Mouse (Mus musculus): ENCODE measurements at regions not wholly inside any gene's neighbourhood (a gene's known extent, or its start where the extent isn't known, plus 50 kb on each side); places are given as distances from the start of the nearest gene placed in this dataset.
A peak's percentile ranks its signal among the peaks of the same experiment; 100 is the strongest.

DNA sequence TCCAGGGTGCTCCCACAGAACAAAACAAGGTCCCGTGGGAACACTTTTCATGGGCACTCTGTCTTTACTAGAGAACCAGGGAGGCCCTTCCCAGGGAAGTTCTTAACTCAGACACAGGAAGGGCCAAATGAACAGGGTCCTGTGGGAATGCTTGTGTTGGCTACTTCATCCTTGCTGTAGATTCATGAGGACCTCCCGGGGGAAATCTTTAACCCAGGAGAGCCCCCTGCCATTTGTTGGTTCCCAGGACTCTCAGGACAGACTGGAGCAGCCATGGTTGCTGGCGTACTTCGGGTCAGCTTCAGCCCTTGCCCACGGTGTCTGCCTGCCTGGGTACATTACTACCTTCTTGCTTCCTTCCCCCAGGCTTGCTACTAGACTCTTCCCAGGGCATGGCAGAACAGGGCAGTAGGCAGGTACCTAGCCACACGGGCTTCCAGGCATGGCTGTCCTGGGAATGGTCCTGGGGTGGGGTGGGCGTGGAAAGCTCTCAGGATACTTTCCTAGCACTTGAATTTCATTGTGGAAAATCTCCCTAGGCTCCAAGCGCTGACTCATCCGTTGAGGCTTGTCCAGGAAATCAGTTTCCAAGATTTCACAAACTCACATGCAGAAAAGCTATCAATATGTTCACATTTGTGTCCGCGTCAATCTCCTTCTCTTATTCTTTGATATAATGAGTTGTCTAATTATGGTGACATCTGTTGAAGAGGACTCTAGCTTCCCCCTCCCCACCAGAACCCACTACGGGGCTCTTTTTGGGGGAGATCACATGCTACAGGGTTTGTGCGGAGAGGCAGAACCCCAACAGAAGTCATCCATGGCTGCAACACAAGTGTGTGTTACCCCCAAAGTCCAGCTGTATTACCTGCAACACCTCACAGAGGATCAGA lies 148.6 kb downstream of the Sec61b start:
- no peak for DNase-seq (ENCODE audit: low read depth, low spot score)

DNA sequence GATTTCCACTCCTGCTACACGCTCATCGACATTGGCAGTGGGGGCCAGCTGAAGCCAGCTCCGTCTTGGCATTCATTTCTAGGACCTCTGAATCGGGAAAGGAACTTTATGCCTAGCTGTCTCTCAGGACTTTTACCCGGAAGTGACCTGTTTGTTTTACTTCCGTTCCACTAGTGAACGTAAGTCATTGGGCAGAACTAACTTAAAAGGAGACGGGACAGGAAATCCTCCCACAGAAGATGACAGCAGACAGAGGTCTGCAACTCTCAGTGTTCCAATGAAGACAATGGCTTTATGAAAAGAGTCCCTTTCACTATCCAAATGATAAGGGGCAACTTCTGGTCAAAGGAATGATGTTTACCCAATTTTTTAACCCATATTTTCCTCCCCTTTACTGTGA lies 155.5 kb downstream of the Sec61b start:
- DNase-seq (ENCODE audit: low read depth, low spot score), result peak; percentile 27

DNA sequence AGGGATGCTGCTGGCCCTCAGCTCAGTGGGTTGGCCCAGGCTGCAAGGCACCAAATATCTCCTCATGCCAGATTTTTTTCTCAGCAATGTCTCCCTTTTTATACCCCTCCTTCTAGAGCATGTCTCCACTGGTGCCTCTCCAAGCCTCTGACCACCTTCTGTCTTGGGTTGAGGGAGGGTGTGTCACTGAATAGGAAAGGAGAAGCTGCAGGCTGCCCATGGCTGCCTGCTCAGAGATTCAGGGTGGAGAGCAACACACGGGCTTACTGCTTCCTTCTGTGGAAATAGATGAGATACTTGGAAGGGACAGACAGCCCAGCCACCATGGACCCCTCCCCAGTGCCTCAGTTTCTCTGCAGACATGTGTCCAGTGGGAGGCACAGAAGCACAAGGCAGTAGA lies 156.0 kb downstream of the Sec61b start:
- no peak for DNase-seq (ENCODE audit: low read depth, low spot score)

DNA sequence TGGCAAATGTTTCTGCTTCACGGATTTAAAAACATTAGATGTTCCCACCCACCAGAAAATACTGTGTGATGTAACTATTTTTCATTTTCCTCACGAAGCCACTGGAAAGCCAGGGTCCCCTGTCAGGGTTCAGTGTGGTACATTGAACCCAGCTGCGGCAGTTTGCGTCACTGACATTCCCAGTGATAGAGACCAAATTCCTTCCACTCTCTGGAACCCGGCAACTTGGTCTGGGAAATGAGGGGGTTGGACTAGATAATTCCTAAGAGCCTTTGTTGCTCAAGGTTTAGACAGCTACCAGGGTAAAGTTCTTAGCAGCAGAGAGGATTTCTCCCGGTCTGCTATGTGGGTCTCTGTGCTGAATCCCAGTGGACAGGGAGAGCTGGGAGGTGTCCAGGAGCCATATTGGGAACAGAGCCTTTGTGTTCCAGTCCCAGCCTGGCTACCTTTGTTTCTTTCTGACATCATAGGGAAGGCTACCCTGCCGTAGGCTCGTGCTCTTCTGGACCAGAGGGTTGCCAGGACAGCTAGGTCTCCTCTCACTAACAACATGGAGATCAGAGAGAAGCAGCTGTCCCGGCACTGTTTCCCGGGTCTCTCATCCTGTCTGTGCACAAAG lies 164.5 kb downstream of the Sec61b start:
- no peak for DNase-seq (ENCODE audit: low read depth, low spot score)

DNA sequence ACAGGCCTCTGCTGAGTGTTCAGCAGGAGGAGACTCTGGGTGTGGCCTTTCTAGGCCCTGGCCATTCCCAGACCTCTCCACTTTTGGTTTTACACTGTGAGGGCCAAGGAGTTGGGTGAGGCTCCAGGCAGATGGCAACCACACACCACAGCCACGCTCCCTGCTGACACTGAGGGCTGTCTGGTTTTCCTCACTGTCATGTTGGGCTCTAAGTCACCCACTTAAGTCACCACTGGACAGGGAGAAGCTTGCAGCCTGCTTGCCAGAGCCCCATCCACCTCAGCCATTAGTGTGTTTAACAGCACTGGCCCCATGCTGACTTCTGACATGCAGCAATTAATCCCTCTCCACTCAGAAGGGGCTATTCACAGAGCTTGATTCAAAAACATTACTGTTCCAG lies 170.6 kb downstream of the Sec61b start:
- DNase-seq (ENCODE audit: low read depth, low spot score), result no peak

DNA sequence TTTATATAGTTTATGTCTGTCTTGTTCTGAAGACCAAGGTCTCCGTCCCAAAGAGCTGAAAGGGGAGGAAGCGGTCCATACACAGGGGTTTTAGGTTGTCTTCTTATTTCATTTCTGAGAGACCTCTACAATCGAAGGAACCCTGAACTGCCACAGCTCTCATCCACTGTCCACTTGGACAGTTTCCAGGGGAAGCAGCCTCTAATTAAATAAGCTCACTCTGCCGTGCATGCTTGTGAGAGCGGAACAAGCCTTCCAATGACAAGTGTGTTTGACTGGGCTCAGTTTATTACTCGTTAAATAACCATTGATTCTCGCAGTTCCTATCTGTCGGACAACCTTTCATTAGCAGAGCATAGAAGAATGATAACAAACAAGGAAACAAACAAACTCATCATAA lies 174.2 kb downstream of the Sec61b start:
- no peak for DNase-seq (ENCODE audit: low read depth, low spot score)

- no peak for DNase-seq (ENCODE audit: low read depth, low spot score)
These were observed 175.5 kb downstream of the Sec61b start for GRCm38 (mm10) chr4:47649951-47650350.

DNA sequence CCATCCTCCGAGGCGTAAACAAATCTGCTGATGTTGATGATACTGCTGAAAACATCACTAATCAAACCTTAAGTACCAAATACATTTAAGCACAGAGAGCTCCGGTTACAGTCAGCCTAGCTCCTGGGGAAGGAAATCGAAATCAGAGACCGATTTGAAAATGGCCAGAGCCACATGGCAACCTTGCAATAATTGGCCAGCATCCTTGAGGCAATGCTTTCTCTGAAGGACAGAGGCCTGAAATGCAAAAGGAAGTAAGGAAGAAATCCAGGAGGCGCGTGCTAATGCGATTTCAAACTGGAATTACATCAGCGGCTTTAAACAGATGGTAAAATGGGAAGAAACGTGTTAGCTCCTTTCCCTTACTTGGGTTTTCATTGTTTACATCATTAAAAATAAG lies 177.1 kb downstream of the Sec61b start:
- DNase-seq (ENCODE audit: low read depth, low spot score), result no peak

DNA sequence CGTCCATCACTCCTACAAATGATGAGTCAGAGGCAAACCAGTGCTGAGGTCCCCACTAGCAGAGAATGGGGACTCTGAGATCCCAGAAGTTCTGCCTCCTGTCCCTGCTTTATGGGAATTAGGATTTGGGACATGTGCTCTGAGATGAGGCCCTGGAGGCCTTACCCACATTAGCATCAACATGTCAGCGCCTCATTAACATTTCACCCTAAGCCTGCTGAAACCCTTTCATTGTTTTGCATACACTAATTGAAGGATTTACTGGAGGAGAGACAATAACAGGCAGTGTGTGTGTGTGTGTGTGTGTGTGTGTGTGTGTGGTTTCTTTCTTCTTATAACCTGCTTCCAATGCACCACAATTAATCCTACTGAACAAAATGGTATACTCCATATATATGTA lies 178.7 kb downstream of the Sec61b start:
- no peak for DNase-seq (ENCODE audit: low read depth, low spot score)

GRCm38 (mm10) chr4:47669519-47669918 lies 195.1 kb downstream of the Sec61b start:
- DNase-seq (ENCODE audit: low read depth, low spot score), result no peak

DNA sequence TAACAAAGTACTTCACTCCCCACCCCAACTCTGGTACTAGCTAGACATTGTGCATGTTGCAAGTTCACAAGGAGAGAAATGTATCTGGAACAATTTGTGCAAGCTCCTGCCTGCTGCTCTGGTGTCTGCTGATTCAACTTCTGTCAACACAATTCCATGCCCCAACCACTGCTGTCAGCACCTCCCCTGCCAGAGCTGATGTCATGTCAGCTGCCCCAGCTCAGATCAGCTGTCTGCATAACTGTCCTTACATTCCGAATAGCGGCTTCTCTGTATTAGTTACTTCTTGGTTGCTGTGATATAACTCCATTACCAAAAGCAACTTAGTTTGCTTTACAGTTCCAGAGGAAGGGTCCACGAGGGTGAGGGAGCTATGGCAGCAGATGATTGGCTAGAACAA lies 196.0 kb downstream of the Sec61b start:
- DNase-seq (ENCODE audit: low read depth, low spot score), result no peak

GRCm38 (mm10) chr4:47671362-47671761 lies 196.9 kb downstream of the Sec61b start:
- DNase-seq (ENCODE audit: low read depth, low spot score), result no peak

GRCm38 (mm10) chr4:47681141-47681540 lies 206.7 kb downstream of the Sec61b start:
- no peak for DNase-seq (ENCODE audit: low read depth, low spot score)

GRCm38 (mm10) chr4:47691207-47691606 lies 216.7 kb downstream of the Sec61b start:
- no peak for DNase-seq (ENCODE audit: low read depth, low spot score)

GRCm38 (mm10) chr4:47692654-47693053 lies 218.2 kb downstream of the Sec61b start:
- no peak for DNase-seq (ENCODE audit: low read depth, low spot score)

GRCm38 (mm10) chr4:47693221-47693620 lies 218.8 kb downstream of the Sec61b start:
- DNase-seq (ENCODE audit: low read depth, low spot score), result no peak

GRCm38 (mm10) chr4:47697071-47697470 lies 222.6 kb downstream of the Sec61b start:
- DNase-seq (ENCODE audit: low read depth, low spot score), result no peak

DNA sequence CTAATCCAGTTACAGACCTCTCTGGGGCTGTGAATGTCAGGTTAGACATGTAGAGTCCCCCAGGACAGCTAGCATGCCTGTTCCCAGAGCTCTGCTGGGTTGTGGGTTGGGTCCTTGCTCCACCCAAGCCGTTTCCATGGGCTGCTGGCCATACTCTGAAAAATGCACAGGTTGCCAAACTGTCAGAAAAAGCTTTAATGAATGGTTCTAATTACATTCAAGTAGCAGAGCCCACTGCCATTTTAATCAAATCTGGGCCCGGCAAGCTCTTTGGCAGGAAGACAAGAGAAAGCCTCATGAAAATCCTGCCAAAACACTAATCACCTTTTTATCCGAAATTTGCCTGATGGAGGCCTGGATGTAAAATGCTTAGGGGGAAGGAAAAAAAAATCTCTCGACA lies 224.1 kb downstream of the Sec61b start:
- DNase-seq (ENCODE audit: low read depth, low spot score), result no peak

DNA sequence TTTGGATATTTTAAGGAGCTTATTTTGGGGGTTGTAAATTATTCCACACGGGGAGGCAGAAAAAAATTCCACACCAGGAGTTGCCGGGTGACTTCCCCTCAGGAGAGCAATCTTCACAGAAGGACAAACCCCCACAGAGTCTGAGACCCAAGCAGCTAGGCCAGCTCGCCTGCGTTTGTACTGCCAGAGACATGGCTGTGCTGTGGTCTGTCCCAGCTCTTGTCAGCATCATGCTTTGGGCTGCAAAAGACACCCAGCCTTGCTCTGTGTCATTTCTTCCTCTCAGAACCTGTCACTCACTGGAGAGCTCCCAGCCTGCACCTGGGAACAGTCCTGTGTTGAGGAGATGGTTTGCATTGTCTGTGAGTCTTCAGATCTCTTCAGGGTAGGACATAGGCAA lies 224.5 kb downstream of the Sec61b start:
- no peak for DNase-seq (ENCODE audit: low read depth, low spot score)

GRCm38 (mm10) chr4:47703501-47703900 lies 229.0 kb downstream of the Sec61b start:
- no peak for DNase-seq (ENCODE audit: low read depth, low spot score)

DNA sequence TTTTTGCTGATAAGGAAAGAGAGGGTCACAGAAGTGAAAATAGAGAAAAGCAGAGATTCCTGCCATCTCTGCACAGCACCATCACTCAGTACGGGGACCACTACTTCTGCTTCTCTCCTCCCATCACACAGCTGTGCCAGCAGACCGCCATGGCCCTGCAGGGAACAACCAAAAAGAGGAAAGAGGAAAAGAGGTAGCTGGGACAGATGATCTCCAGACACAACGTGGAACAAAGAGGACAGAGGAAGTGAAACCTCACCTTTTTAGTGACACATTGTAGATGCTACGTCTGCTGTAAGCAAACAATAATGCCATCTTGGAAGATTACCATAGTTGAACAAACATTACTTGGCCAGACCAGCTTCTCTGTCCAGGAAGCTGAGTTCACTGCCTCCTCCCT lies 230.1 kb downstream of the Sec61b start:
- no peak for DNase-seq (ENCODE audit: low read depth, low spot score)

- no peak for DNase-seq (ENCODE audit: low read depth, low spot score)
These were observed 233.5 kb downstream of the Sec61b start for GRCm38 (mm10) chr4:47707966-47708365.

GRCm38 (mm10) chr4:47713387-47713786 lies 238.9 kb downstream of the Sec61b start:
- DNase-seq (ENCODE audit: low read depth, low spot score), result no peak

Data from CD4-positive helper T cell, adult 2 months (primary cell).